ENCODE assay signal across 23 mouse cellular contexts in the genomic region with DNA sequence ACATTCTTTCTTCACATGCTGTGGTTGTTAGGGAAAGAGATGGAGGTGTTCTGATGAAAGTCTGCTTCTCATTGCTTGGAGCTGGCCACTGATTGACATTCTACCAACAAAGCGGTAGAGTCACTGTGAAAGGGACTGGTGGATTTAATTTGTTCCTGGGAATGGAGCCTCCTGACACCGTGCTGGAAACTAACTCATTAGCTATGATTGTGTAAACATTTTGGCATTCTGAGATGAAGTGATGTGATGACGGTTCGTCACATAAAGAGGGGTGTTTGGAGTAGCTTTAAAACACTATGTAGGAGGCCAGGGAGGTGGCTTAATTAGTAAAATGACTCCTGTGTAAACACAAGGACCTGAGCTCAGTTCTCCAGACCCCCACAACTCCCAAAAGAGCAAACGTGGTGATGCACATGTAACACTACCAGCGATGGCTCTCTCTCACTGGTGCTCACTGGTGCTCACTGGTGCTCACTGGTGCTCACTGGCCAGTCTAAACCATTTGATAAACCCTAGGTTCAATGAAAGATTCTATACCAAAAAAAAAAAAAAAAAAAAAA. TPM values are rescaled to one million over a fixed set of nuclear protein-coding genes. Genes with fewer than 3 reads are reported as not detected.
DNase-seq lines count a peak whose midpoint lies in the region; ATAC-seq lines count a peak whose summit lies in the region.
"Had no signal": no experiment of that assay in that cellular context is flagged by ENCODE, and none has a peak within 500 bp of the region (broad histone marks: within the 10 kb centered on the region; RNA-seq: fewer than 3 reads in every experiment).

No protein-coding gene starts in this region.

- DNase-seq in kidney, postnatal 4 days, result no peak
- peak; percentile 9 for DNase-seq in embryo, embryonic 11 days
- DNase-seq in limb, embryonic 10.5 days (ENCODE audit: low spot score), result no peak
- no peak for DNase-seq in spleen, adult 12 weeks (ENCODE audit: low spot score)
- no peak for DNase-seq in T-cell, adult 2 months (ENCODE audit: low spot score)
- no peak for DNase-seq in left cerebral cortex, postnatal 4 days
- DNase-seq: adrenal gland, postnatal 36 days; cerebellum, adult 11 months; cerebellum, adult 9-11 months; gastrocnemius, postnatal 36 days; kidney, adult 2 months; liver, embryonic 13.5 days; lung, postnatal 36 days; thymus, adult 18-20 months; thymus, postnatal 36 days had no signal

- H3K4me2 ChIP-seq in kidney, embryonic 16.5 days (replicated peaks; ENCODE audit: low read depth, low read length), result no peak overlapping the region
- no peak overlapping the region for H3K4me2 ChIP-seq in forebrain, embryonic 13.5 days
- H3K4me2 ChIP-seq: hindbrain, embryonic 12.5 days; liver, embryonic 13.5 days; lung, embryonic 15.5 days; midbrain, embryonic 15.5 days; neural tube, embryonic 12.5 days; stomach, embryonic 15.5 days had no signal

- no peaks in the 10 kb centered on the region for H3K36me3 ChIP-seq in kidney, embryonic 16.5 days (ENCODE audit: insufficient read depth, low read length)
- H3K36me3 ChIP-seq in forebrain, embryonic 13.5 days (ENCODE audit: poor library complexity, severe bottlenecking), result no peaks in the 10 kb centered on the region
- H3K36me3 ChIP-seq in limb, embryonic 10.5 days, result no peaks in the 10 kb centered on the region
- H3K36me3 ChIP-seq: hindbrain, embryonic 12.5 days; liver, embryonic 13.5 days; lung, embryonic 15.5 days; midbrain, embryonic 15.5 days; neural tube, embryonic 12.5 days; stomach, embryonic 15.5 days had no signal

- H3K27ac ChIP-seq in kidney, embryonic 16.5 days (ENCODE audit: low read length), result no peak overlapping the region
- H3K27ac ChIP-seq in forebrain, embryonic 13.5 days, result no peak overlapping the region
- H3K27ac ChIP-seq in limb, embryonic 10.5 days, result peak overlapping the region; percentile 40; the same call in 1 of the 2 replicates
- H3K27ac ChIP-seq: hindbrain, embryonic 12.5 days; liver, embryonic 13.5 days; lung, embryonic 15.5 days; midbrain, embryonic 15.5 days; neural tube, embryonic 12.5 days; stomach, embryonic 15.5 days had no signal

- 23% methylated on average over 6 of the region's 6 CpGs for WGBS in kidney, embryonic 16.5 days
- 54% methylated on average over 6 of the region's 6 CpGs for whole genome bisulfite sequencing in forebrain, embryonic 13.5 days
- 38% methylated on average over 6 of the region's 6 CpGs for WGBS in limb, embryonic 10.5 days

- ATAC-seq in kidney, embryonic 16.5 days (ENCODE audit: low FRiP score, low TSS enrichment), result peak; percentile 61; the same call in 1 of the 2 replicates
- peak; percentile 57; the same call in 1 of the 2 replicates for ATAC-seq in forebrain, embryonic 13.5 days
- ATAC-seq: midbrain, embryonic 15.5 days had no signal

- H3K4me1 ChIP-seq in kidney, embryonic 16.5 days (ENCODE audit: insufficient read depth, low read length), result no peaks in the 10 kb centered on the region
- no peaks in the 10 kb centered on the region for H3K4me1 ChIP-seq in forebrain, embryonic 13.5 days
- peaks cover 17% of the 10 kb centered on the region for H3K4me1 ChIP-seq in limb, embryonic 10.5 days
- H3K4me1 ChIP-seq: hindbrain, embryonic 12.5 days; liver, embryonic 13.5 days; lung, embryonic 15.5 days; megakaryocyte, embryonic 14.5 days; midbrain, embryonic 15.5 days; neural tube, embryonic 12.5 days; stomach, embryonic 15.5 days had no signal

- H3K4me3 ChIP-seq in kidney, embryonic 16.5 days (ENCODE audit: low read length), result no peak overlapping the region
- no peak overlapping the region for H3K4me3 ChIP-seq in forebrain, embryonic 13.5 days
- no peak overlapping the region for H3K4me3 ChIP-seq in limb, embryonic 10.5 days
- H3K4me3 ChIP-seq: hindbrain, embryonic 12.5 days; liver, embryonic 13.5 days; lung, embryonic 15.5 days; megakaryocyte, embryonic 14.5 days; midbrain, embryonic 15.5 days; neural tube, embryonic 12.5 days; stomach, embryonic 15.5 days had no signal

- no peaks in the 10 kb centered on the region for H3K27me3 ChIP-seq in kidney, embryonic 16.5 days (ENCODE audit: insufficient read depth, low read length)
- no peaks in the 10 kb centered on the region for H3K27me3 ChIP-seq in forebrain, embryonic 13.5 days
- H3K27me3 ChIP-seq in limb, embryonic 10.5 days (ENCODE audit: low read depth, poor library complexity, severe bottlenecking), result no peaks in the 10 kb centered on the region
- H3K27me3 ChIP-seq: hindbrain, embryonic 12.5 days; liver, embryonic 13.5 days; lung, embryonic 15.5 days; megakaryocyte, embryonic 14.5 days; midbrain, embryonic 15.5 days; neural tube, embryonic 12.5 days; stomach, embryonic 15.5 days had no signal

- no peak overlapping the region for H3K9ac ChIP-seq in kidney, embryonic 16.5 days (replicated peaks; ENCODE audit: low read length)
- no peak overlapping the region for H3K9ac ChIP-seq in forebrain, embryonic 13.5 days
- H3K9ac ChIP-seq: hindbrain, embryonic 12.5 days; liver, embryonic 13.5 days; lung, embryonic 15.5 days; midbrain, embryonic 15.5 days; neural tube, embryonic 12.5 days; stomach, embryonic 15.5 days had no signal

- H3K9me3 ChIP-seq in kidney, embryonic 16.5 days (ENCODE audit: low read length), result no peaks in the 10 kb centered on the region
- H3K9me3 ChIP-seq in forebrain, embryonic 13.5 days (replicated peaks), result no peaks in the 10 kb centered on the region
- H3K9me3 ChIP-seq in limb, embryonic 10.5 days (replicated peaks), result no peaks in the 10 kb centered on the region
- H3K9me3 ChIP-seq: hindbrain, embryonic 12.5 days; liver, embryonic 13.5 days; lung, embryonic 15.5 days; midbrain, embryonic 15.5 days; neural tube, embryonic 12.5 days; stomach, embryonic 15.5 days had no signal

- intact Hi-C loops in left cerebral cortex, postnatal 4 days (cut with DNase I), result no loop called here

RNA-seq across cellular contexts. Expression of a gene that starts 58.4 kb away (rescaled TPM):
- 309 and 336 TPM in 2 replicates for polyA plus RNA-seq in kidney, embryonic 16.5 days (2015; fragmentation: Nextera tagmentation; extraction: Ambion mirVana)
- 165 and 168 TPM in 2 replicates for polyA plus RNA-seq in forebrain, embryonic 13.5 days (2015; fragmentation: Nextera tagmentation; extraction: Ambion mirVana)
- 80.2 and 94.7 TPM in 2 replicates for polyA plus RNA-seq in limb, embryonic 10.5 days (2016; fragmentation: Nextera tagmentation; extraction: Ambion mirVana)
- total RNA-seq in left cerebral cortex, postnatal 4 days (2021), result 100 to 1,000 TPM; 652 to 726 TPM
